Mouse (Mus musculus) cortical plate, adult 2 months (tissue): ENCODE data around the gene Tll1. TPM values are rescaled to one million over a fixed set of nuclear protein-coding genes. Genes with fewer than 3 reads are reported as not detected.

Experiments
- H3K27ac ChIP-seq: fragments of 200-500 bp; 2 replicates; pipeline ENCODE4 v1.5.1; 2012; ENCODE audit warnings: low read length, control low read depth, inconsistent platforms; ENCODE audit not compliant: insufficient read depth
- H3K4me1 ChIP-seq: fragments of 200-500 bp; 2 replicates; pipeline ENCODE4 v1.6.1; 2011; ENCODE audit warnings: low read length; ENCODE audit not compliant: control insufficient read depth, insufficient read depth
- H3K4me3 ChIP-seq: fragments of 200-500 bp; 2 replicates; pipeline ENCODE4 v1.5.1; 2011; ENCODE audit warnings: mild to moderate bottlenecking, low read length, control low read depth; ENCODE audit not compliant: insufficient read depth
- CTCF ChIP-seq: fragments of 200-500 bp; IDR thresholded peaks from 2 replicates; pipeline ENCODE4 v1.5.1; 2011; ENCODE audit warnings: mild to moderate bottlenecking, control low read depth, low read length; ENCODE audit not compliant: insufficient read depth; ENCODE audit errors: extremely low read depth
- POLR2A ChIP-seq: fragments of 200-500 bp; IDR thresholded peaks from 2 replicates; pipeline ENCODE4 v1.6.1; 2011; ENCODE audit warnings: mild to moderate bottlenecking, low read length, control low read depth; ENCODE audit not compliant: insufficient read depth; ENCODE audit errors: extremely low read depth
- polyA plus RNA-seq: library from polyadenylated mRNA; depleted of rRNA; stranded (reverse); fragments of >200 nt; gene quantifications from 2 replicates; pipeline ENCODE4 v1.2.3, GENCODE M21; 2012

Gene Tll1
- polyA plus RNA-seq, 1 experiment, result 0.61 TPM

DNA sequence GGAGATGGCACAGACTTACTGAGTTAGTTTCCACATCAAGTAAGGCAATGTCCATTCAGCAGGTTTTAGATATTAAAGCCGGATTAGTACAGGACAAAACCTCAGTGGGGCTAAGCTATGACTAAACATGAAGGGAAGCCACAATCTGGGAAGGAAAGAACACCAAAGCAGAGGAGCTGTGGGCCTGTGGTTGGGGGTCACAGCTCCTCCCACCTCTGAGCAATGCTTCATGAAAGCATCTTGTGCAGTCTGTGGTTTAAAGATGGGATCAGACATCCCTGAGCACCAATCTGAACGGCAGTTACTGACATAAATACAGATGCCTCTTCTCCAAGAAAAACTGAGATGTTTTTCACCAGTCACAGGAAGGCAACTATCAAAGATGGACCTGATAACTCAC, 132.7 kb downstream of the Tll1 start:
- TF ChIP-seq CTCF (no peak), POLR2A (no peak)
- H3K4me1 ChIP-seq, result no peaks in the 10 kb centered on the region

DNA sequence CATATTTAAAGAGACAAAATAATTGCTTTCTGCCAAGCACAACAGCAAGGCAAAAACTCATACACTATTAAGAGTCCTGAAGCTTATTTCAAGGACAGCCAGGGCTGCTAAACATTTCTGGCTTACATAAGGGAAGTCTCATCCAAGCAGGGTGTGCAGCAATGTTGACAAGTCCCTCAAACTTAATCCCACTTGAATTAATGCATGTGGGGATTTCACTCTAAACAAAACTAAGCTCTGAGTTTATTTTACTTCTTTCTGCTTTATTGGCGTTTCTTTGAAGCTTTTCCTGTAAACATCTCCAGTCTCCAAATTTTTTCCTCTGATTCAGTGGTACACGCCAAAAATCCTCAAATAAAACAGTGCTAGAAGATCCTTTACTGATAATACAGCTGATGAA, 146.2 kb downstream of the Tll1 start:
- H3K4me1 ChIP-seq, result no peaks in the 10 kb centered on the region
- TF ChIP-seq CTCF (no peak), POLR2A (no peak)

More for the DNA sequence above, 132.7 kb downstream of the Tll1 start:
- no peak overlapping the region for H3K27ac ChIP-seq
- H3K4me3 ChIP-seq, result no peak overlapping the region

DNA sequence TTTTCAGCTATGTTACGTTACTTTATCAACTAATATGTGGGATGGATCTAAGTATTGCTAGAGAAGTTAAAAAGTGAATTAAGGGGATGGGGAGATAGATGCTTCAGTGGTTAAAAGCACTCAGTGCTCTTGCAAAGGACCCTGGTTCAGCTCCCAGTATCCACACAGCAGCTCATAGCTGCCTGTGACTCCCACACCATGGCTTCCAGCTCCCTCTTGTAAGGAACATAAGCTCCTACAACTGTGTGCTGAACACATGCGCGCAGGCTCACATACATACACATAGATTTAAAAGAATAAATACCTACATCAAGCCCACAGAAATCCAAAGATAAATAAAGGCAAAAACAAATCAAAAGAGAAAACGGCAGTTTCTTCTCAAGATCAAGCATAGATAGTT, 148.5 kb downstream of the Tll1 start:
- H3K4me3 ChIP-seq, result no peak overlapping the region
- no peak for TF ChIP-seq CTCF
- TF ChIP-seq POLR2A, result no peak
- no peak overlapping the region for H3K27ac ChIP-seq
- no peaks in the 10 kb centered on the region for H3K4me1 ChIP-seq

More for the DNA sequence above, 146.2 kb downstream of the Tll1 start:
- Histone ChIP-seq H3K27ac (no peak overlapping the region), H3K4me3 (no peak overlapping the region)

DNA sequence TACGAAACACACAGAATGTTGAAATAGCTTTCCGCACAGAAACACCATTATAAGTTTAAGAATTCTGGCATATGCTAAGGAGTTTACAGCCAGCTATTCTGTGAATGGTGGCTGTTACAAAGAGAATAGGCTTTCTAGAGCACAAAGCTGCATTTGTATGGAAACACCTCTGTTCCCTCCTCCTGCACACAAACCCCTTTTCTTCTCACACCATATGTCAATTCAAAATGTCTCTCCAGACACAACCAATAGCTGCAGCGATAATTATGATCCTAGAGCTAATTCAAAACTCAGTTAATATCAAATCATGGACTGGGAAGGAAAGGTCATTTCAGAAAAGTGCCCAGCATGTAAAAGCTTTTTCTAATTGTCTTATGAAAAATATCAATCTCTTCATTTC, 157.5 kb downstream of the Tll1 start:
- no peaks in the 10 kb centered on the region for H3K4me1 ChIP-seq
- no peak overlapping the region for H3K27ac ChIP-seq
- H3K4me3 ChIP-seq, result no peak overlapping the region
- TF ChIP-seq CTCF, result no peak
- no peak for TF ChIP-seq POLR2A

DNA sequence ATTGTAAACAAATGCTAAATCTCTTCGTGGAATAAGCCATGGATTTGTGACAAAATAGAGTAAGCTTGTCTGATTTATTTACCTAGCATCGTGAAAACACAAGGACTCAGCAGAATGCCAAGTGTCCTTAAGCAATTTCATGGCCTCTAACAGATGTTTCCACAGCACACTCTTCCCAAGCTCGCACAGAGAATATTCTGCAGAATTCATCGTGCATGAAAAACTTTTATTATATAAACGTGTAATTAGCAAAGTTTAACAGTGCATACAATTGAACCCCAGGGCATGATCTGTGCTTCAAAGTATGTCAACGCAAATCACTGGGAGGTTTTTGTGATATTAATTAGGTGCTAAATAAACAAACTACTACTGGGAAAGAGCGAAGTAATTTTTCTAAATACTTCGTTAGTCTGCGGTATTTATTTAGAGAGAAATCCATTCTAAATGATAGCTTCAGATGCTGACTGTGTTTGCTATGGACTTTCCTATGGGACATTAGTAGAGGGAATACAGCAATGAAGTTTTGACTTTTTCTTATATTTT, 158.0 kb downstream of the Tll1 start:
- no peak overlapping the region for H3K27ac ChIP-seq
- H3K4me3 ChIP-seq, result no peak overlapping the region
- TF ChIP-seq CTCF (no peak), POLR2A (no peak)
- no peaks in the 10 kb centered on the region for H3K4me1 ChIP-seq

DNA sequence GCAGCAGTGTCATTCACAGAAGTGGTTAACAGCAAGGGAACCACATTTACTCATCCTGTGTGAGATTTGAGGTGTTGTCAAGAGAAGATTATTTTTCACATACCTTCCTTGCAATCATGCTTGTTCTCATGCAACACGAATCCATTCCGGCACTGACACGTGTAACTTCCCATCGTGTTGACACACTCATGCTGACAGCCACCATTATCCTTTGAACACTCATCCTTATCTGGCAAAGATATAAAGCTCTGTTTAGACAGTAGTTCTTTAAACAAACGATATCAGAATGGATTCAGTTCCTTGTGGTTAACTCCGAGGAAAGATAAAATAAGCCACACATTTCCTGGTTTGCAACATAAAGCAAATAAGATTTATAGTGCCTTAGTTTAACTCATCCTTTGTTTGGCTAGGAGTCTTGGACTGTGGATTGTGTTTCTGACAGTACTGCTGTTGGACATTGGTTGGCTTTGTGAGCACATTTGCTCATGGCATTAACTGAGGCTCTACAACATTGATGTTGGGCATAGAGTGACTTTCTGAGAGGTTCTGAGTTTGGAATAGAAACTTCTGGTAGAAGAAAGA, 164.7 kb downstream of the Tll1 start:
- Histone ChIP-seq H3K27ac (no peak overlapping the region), H3K4me3 (no peak overlapping the region), H3K4me1 (no peaks in the 10 kb centered on the region)
- no peak for TF ChIP-seq POLR2A
- no peak for TF ChIP-seq CTCF

DNA sequence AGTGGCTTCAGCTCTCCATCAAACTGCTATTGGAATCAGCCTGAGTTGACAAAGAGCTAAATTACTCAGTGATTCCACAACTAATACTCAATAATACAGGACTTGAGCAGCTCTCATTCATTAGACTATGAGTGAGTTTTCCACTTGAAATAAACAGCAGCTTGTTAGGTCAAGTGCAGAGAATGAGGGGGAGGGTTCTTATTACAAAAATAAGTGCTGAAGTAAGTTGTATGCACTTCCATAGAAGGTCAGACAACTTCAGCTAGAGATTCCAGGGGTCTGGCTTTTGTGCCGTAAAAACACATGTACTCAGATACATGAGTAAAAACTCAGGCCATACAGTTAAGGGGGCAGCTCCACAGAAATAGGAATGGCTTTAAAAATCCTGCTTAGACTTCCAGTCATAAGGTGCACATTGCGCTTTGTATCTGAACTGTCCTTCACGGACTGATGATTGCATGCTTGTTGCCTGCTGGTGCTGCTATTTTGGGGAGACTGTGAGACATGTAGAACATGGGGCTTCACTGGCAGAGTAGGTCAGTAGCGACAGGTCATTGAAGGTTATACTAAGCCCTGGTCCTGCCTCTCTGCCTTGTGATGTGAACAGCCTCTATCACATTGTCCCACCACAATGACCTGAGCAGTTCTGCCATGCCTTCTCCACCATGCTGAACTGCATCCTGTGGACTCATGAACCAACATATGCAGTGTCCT, 175.2 kb downstream of the Tll1 start:
- Histone ChIP-seq H3K4me3 (no peak overlapping the region), H3K27ac (no peak overlapping the region), H3K4me1 (no peaks in the 10 kb centered on the region)
- no peak for TF ChIP-seq CTCF
- TF ChIP-seq POLR2A, result no peak

DNA sequence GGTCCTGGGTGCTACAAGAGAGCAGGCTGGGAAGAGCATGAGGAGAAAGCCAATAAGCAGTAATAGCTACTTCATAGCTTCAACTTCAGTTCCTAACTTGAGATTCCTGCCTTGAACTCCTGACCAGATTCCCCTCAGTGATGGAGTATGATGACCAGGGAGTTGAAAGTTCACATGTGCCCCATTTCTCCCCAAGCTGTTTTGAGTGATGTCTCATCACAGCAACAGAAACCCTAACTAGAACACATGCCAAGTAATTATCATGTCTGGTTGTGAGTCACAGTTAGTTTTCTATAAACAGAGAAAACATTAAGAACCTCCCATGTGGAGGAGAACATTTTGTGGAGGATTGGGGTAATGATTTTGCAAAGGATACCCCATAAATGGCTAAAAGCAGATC, 176.0 kb downstream of the Tll1 start:
- Histone ChIP-seq H3K27ac (no peak overlapping the region), H3K4me3 (no peak overlapping the region), H3K4me1 (no peaks in the 10 kb centered on the region)
- TF ChIP-seq POLR2A, result no peak

DNA sequence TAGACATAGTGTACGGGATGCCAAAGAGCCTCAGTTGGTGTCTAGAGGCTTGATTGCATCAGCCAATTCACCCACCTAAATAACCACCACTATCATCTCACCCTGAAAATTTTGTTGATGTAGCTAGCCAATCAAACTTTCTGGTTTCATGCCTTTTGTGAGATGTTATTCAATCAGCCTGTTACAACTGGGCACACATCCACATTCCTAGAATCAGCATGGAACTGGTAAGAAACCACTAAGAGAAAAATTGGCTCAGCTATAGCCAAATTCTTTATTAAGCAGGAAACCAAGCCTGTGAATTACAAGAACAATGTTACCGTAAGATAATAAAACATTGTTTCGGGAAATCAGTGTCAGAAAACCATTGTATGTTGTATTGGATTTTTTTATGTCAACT, 176.5 kb downstream of the Tll1 start:
- Histone ChIP-seq H3K4me1 (no peaks in the 10 kb centered on the region), H3K27ac (no peak overlapping the region), H3K4me3 (no peak overlapping the region)
- TF ChIP-seq POLR2A, result no peak
- no peak for TF ChIP-seq CTCF

DNA sequence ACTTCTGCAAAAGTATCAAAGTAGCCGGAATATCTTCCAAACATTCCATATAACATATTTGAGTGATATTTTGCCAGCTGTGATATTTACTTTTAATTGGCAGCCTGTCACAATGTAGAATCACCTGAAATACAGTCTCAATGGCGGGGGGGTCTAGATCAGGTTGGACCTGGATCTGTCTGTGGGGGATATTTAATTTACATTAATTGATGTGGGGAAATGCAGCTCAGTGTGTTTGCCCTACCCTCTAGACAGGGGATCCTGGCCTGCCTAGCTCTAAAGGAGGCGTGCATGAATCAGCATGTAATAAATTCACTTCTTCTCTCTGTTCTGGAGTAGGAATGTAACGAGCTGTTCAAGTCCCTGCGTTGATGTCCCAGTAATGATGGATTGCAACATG, 181.7 kb downstream of the Tll1 start:
- H3K27ac ChIP-seq, result no peak overlapping the region
- H3K4me1 ChIP-seq, result no peaks in the 10 kb centered on the region
- no peak overlapping the region for H3K4me3 ChIP-seq
- TF ChIP-seq POLR2A (no peak), CTCF (no peak)

DNA sequence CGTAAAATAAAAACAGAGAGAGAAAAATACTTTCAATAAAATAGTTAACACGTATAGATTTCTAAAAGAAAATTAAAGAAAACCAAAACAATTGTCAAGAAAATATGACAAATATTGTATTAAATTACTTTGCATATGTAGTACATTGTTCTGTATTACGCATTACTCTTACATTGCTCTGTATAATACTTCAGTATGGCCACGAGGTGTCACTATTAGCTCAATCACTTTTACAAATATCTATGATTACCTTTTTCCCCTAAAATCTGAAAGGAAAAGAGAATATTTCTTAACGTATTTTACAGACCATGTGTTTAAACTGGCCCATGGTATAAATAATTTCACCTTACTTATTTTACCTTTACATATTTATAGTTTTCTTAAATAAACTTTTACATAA, 182.5 kb downstream of the Tll1 start:
- no peak overlapping the region for H3K4me3 ChIP-seq
- TF ChIP-seq POLR2A, result no peak
- TF ChIP-seq CTCF, result no peak
- no peaks in the 10 kb centered on the region for H3K4me1 ChIP-seq
- H3K27ac ChIP-seq, result no peak overlapping the region
